Mouse (Mus musculus) right cerebral cortex, postnatal 10 days (tissue): ENCODE measurements around the gene Glrx2.
A peak's percentile ranks its signal among the peaks of the same experiment; 100 is the strongest.
"Not testable (repeated sequence)": the region's sequence is repeated elsewhere in the genome, so short reads cannot be mapped to it uniquely, and the experiment has no call there.

Experiments used
- DNase-seq, 2 experiments: peaks; one replicate each; pipeline ENCODE4 v3.0.0; 2021; ENCODE audit warnings: low spot score in 2 of 2

The Glrx2 gene

DNA sequence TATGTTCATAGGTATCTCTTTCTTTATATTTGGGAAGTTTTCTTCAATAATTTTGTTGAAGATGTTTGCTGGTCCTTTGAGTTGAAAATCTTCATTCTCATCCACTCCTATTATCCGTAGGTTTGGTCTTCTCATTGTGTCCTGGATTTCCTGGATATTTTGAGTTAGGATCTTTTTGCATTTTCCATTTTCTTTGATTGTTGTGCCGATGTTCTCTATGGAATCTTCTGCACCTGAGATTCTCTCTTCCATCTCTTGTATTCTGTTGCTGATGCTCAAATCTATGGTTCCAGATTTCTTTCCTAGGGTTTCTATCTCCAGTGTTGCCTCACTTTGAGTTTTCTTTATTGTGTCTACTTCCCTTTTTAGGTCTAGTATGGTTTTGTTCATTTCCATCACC, at the start of gene Glrx2:
TSS of gene Glrx2 (plus strand) at position 301 of the 400 bp plus-strand sequence.
- not testable (repeated sequence) for DNase-seq

DNA sequence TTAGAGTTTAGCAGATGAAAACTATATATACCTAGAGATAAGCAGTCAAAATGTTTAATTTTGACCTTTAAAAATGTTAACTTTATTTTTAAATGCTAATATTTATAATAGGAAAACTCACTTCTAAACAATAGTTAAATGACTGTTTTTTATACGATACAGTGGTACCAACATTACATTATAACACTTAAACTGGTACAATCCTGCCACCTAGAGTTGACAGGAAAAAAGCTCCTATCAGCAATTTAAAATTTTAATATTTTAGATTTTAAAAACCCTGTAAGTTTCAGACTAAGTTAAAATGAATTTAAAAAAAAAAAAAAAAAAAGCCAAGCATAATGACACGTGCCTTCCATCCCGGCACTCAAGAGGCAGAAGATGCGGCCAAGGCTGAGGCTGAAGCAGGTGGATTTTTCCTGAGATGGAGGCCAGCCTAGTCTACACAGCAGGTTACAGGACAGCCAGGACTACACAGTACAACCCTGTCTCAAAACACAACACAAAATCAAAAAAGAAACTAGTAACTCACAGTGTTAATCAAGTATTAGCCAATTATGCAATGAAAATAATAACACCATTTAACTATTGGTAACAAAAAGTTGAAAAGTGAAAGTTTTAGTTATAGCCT, 40.3 kb upstream of the Glrx2 start:
- no peak for DNase-seq

DNA sequence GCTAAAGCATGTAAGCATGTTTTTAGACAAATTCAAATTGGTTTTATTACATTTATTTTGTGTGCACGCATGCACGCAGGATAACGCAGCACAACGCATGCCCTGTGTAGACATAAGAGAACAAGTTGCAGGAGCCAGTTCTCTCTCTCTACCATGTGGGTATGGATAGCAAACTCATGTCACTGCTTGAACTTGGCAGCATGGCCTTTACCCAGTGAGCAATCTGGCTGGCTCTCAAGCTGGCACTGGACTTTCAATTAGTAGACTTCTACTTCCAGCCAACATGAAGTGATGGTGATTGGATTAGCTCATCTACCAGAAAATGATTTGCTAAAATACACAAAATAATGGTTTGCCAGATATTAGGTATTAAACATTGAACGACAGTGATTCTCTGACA, 35.0 kb upstream of the Glrx2 start:
- DNase-seq: peak in 1 of 2 experiments; percentile 36

DNA sequence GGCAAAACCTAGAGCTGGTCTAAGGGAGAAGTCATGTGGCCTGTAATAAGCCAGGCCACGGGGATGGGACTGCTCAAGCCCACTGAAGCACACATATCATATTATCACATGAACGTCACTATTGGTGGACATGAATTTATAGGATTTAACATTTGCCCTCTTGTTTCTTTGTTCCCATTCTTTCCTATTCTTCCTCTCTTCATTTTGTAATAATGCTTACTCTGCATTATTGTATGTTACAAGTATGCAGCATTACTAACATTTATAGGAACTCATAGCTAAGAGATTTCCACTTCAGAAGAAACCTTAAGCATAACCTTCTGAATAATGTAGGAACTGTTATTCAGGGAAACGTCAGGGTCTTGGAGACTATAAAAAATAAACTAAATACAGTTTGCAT, 31.3 kb upstream of the Glrx2 start:
- DNase-seq: no peak

DNA sequence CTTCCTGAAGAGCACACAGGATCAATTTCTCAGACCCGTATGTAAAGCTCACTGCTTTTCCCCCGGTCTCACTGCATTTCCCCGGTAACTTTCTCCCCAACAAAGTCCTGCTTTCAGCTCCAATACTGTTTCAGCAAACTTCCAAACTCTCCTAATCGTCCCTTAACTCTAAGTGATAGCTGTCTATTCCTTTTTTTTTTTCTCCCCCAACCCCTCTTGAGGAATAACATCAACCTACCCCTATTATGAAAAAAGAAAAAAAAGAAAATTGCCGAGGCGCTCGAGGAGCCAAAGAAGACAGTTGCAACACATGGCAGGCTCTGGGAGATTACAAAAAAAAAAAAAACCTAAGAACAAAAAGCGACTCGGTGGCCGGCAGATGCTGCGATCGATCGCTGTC, 14.4 kb upstream of the Glrx2 start:
- no peak for DNase-seq

DNA sequence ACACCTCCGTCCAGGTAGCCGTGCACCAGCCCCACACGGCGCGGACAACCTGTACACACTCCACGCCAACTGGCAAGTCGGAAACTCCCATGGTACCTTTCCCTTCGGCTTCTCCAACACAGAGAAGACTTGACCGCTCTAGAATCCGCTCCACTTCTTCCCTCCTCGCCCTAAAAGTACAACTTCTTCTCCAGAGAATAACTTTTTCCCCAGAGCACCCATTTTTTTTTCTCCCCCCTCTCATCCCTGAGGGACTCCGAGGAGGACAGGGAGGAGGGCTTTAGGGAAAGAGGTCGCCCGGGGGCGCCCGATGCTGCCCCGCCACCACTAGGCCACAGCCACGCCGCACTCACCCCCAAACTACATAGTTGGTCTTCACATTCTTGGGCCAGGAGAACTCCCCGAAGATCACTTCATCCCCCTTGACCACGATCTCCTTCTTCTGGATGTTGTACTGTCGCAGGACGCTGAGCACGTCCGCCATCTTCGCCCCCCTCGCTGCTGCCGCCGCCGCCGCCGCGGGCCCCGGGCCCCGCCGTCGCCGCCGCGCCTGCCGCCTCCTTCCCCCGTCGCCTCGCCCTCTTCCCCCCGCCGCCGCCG, 13.9 kb upstream of the Glrx2 start:
- DNase-seq: peak in 1 of 2 experiments; percentile 37

DNA sequence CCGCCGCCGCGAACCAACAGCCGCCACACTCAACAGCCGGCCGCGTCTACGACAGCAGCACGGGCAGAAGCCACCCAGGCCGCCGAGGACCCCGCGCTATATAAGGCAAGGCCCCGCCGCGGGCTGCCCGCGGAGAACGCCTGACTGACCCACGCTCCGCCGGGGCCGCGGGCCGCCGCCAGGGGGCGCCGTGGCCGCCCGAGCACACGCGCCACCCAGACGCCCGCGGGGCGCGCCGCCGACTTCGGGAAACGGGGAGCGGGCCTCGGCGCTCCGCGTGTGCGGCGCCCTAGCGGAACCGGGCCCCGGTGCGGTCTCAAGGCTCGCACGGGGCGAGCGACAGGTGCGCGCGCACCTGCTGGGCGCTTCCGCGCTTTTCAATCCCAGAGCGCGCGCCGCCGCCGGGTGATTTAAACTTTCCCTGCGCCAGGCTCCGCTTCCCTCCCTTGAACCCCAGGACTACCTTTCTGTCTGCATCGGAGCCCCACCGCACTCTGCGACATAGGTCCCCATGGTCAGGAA, 13.3 kb upstream of the Glrx2 start, which contains the start of gene Cdc73:
TSS of gene Cdc73 (minus strand) at position 153 of the 522 bp plus-strand sequence.
- DNase-seq: peak; percentile 93

DNA sequence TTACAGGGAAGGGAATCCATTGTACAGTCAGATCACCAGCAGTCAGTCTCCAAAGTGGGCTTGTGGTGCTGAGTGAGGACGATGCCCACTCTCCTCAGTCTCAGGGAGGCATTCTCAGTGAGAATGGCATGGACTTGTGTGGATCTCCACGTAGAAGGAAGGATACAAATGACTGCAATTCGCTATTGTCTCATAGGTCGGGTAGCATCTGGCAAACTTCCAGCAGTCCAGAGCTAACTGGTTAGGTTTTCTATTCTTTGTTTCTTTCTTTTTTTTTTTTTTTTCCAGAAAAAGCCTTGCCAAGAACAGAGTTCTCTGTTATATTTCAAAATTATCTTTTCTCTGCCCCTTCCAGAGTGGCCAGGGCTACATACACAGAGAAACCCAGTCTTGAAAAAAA, 9.1 kb upstream of the Glrx2 start:
- no peak for DNase-seq

DNA sequence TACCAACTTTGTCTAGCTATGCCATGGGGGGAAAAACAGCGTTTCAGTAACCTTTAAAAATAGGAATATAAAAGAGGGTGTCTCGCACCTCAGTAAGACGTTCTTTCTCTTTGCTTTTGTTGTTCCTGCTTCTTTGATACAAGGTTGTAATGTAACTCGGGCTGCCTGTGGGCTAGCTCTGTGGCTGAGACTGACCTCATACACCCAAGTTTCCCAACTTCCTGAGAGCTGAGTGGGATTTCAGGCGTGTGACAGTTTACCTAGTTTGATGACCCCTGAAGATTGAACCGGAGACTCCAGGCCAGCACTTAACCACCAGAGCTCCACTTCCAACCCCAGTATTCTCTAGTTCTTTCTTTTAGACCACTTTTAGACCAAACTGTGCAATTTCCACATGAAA, 7.8 kb upstream of the Glrx2 start:
- DNase-seq: no peak

DNA sequence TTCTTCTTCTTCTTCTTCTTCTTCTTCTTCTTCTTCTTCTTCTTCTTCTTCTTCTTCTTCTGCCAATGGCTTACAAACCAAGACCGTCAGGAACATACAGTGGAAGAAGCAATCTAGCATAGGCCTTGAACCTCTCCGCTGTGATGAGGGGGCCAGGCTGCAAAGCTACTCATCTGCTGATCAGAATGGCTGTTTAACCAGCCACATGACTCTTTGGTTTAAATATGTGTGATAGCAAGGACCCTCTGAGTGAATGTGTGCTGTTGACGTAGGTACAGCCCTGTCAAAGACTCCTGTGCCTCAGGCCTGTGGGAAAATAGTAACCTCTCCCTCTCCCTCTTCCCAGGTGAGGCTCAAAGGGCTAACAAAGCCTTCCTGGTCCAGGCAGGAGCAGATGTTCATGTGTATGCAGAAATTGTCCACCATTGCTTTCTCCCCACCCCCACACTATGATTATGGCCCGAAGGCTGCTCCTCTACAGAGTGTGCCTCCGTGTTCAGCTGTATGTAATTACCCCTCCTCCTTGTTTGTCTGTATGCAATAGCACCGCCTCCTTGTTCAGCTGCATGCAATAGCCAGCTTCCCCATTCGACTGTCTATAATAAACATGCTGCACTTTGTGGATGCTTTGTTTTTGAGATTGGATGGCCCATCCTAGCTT, 6.0 kb upstream of the Glrx2 start:
- DNase-seq: no peak

DNA sequence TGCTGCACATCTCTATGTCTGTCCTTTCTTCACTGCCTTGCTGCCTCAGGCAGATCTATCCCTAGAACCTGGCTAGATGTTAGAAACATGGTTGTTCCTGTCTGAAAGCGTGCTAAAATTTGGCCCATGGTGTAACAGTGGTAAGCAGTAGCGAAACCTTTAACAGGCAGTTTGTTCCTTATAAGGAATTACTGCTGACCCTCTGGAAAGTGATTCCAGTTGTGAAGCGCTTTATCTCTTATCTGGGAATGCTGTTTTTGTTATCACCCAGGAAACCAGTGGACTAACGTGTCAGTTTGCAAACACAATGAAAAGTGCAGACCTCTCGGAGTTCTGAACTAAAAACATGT, 5.5 kb upstream of the Glrx2 start:
- DNase-seq: no peak

DNA sequence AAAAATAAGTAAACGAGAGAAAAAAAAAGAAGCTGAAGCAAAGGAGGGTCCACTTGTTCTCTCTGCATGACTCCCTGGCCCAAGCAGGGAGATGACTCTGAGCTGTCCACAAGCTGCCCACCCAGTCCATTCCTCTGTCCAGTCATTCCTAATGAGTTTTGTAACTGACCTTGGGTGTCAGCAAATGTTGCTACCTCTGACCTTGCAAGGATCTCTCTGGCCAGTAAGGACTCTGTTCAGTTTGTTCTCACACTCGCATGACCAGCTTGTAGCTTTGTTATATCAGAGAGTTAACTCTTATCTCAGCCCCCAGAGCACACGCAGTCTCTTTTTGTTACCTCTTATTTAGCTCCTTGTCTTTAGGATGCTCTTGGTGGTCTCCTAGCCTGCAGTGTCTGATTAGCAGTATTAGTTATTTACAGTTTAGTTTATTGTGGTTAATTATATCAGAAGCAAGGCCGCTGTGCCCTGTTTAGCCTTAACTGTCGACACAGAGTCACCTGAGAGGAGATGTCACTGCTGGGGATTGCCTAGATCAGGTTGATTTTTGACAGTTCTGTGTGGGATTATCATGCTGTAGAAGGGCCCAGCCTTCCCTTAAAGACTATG, 8.4 kb downstream of the Glrx2 start:
- DNase-seq: no peak

DNA sequence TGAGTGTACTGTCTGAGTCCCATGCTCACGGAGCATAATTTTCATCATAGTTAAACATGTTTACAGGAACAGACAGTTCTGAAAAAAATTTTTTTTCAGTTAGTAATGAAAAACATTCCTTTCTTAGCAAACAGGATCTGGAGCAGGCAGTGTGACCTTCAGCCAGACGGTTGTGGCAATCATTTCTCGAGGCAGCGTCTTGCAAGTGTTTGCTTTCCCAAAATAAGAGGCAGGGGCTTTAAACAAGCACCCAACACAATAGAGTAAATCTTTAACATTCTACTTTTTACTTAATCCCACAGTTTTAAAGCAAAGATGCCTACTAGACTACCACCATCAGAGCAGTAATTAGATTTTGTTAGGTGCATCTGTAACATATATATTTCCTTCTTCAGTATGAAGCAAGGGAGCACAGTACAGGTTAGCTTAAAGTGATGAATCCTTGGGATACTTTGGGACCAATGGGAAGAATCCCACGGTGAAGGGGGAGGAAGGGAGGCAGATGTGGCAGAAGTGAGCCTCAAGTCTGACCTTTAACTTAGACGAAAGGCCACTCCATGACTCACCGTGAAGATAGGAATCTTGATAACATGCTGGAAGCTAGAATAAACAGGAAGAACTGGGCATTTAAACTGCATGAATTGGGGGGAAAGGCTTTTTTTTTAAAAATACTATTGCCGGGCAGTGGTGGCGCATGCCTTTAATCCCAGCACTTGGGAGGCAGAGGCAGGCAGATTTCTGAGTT, 11.7 kb downstream of the Glrx2 start:
- no peak for DNase-seq

DNA sequence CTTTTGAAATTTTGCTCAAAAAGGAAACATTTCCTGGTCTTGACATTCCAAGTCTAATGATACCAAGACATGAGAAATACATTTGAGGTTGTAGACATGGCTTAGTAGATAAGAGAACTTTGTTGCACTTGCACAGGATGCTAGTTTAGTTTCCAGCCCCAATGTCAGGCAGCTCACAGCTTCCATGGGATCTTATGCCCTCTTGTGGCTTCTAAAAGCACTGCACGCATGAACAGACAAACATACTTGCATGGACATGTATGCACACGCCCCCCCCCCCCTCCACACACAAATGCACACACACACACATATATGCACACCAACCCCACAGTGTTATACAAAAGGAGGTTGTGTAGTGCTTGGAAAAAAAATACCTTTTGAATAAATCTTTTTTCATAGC, 14.8 kb downstream of the Glrx2 start:
- no peak for DNase-seq

DNA sequence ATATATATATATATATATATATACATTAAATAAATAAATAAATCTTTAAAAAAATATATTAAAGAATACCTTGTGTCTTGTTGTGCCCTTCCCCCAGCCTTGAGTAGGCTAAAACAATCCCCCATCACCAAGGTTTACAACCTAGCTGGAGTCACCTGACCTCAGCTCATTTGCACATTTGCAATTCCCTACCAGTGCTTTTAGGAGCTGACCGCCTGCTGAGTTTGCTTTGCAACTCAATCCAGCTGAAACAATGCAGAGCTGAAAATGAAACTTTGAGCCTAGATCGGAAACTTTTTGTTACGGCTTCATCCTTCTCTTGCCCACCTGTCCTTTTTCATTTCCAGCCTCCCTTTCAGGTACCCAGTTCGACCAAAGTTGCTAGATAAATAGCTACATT, 15.6 kb downstream of the Glrx2 start:
- DNase-seq: no peak

DNA sequence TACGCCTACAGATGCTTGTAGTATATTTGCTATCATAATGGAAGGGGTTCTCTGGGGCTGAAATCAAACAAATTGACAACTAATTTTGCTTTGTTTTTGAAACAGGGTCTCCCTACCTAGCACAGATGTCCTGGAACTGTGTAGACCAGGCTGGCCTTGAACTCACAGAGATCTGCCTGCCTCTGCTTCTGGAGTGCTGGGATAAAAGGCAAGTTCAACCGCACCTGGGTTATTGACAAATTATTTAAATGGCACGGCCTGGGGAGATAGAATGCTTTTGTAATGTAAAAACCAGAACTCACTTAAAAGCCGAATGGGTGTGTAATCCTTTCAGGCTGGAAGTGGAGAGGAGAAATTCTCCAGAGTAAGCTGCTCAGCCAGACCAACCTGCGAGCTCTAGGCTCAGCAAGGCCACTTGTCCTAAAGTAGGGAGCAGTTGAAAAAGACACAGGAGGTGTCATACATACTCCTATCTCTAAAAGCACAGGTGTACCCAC, 17.8 kb downstream of the Glrx2 start:
- no peak for DNase-seq

DNA sequence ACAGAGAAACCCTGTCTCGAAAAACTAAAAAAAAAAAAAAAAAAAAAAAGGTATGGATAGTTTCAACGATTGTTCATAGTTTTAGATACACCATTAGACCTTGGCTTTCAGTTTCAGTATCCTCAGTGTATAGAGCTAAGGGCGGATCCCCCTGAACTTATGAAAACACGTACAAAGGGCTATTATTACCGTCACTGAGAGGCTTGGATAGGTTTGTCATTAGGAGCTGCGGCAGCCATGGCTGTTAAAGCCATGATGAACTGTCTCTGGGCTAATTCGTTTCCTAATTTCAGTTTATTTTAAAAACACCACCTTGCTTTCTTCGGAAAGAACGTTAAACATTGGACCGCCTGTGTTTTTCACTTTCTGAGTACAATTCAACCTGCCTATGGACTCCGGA, 22.7 kb downstream of the Glrx2 start:
- no peak for DNase-seq

DNA sequence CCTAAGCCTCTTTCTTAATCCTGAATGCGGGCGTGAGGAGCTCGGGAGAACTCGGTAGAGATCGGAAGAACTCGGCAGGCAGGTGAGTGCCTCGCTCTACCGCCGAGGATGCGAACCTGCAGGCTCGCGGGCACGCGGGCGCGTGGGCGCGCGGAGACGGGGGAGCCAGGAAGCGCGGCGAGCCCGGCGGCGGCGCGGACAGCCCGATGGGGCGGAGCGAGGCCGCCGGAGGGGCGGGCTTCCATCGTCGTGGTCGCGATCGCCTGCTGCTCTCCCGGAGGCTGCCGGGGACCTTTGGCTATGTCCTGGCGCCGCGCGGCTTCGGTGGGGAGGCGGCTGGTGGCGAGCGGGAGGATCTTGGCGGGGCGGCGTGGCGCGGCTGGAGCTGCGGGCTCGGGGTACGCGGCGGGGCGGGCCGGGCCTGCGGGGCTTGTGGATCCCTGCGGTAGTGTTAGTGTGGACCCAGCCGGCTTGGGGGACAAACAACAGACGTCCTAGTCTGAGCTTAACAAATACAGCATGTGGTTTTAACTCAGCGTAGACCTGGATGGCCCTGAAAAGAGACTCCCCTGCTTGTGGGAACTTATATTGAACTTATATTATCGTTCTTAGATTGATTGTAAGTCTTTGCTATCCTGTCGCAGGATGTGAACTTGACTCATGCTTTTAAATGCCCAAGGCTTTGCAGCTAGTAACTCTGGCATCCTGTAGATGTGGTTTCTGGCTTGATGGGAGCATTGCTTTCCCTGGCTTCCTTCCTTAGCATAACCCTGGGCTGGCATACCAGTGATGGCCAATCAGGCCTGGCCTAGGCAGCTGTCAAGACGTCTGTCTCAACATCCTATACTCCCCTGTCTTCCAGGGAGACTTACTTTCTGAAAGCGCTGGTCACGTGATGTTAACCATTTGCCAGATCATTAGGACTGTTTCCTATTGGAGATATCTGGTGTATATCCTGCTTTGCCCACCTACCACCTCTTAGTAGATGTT, 23.5 kb downstream of the Glrx2 start:
- DNase-seq: peak; percentile 93 to 94

DNA sequence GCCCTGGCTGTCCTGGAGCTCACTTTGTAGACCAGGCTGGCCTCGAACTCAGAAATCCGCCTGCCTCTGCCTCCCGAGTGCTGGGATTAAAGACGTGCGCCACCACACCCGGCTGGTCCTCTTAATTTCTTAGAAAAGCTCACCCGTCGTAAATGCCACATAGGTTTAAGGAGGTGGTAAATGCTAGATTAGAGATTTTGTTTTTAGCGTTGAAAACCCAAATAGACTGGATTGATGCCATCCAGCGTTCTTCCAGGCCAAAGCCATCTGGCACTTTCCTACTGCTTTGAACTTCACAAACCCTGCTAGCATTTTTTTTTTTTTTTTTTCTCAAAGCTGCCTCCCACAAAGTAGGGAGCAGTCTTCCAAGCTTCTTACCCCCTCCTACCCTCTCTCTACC, 24.4 kb downstream of the Glrx2 start:
- DNase-seq: peak in 1 of 2 experiments; percentile 27

DNA sequence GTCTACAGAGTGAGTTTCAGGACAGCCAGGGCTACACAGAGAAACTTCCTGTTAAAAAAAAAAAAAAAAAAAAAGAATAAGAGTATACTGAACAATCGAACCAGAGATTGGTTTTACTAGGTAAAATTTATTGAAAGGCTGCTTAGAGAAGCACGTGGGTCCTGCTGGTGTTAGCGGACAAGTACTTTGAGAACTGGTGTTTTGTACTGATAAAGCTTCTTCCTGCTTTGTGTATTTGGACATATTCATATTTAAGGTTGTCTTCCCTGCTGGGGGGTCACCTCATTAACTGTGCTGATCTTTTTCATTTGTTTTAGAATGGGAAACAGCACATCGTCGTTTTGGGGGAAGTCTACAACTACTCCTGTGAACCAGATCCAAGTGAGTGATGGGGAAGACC, 25.2 kb downstream of the Glrx2 start:
- DNase-seq: no peak

DNA sequence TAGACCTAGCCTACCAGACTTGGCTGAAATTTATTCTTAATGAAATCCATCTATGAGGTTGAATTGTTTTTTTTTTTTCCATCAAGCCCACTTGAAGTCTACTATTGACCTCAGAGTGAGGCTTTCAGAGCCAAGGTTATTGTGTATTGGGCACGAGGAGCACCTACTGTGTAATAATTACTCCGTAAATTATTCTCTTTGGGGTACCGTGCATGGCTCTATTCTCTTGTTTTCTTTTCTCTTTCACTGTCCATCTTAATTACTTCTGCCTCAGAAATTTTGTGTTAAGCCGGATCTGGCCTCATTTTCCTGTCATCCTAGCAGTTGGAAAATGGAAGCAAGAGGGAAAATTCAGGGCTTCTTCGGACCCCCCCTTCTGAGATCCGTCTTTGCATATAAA, 26.0 kb downstream of the Glrx2 start:
- no peak for DNase-seq
